Mouse (Mus musculus) natural killer cell, adult 2 months (primary cell): ENCODE results near the gene Tial1.

Source experiments
- DNase-seq, 2 experiments: peaks; one replicate each; pipeline ENCODE4 v3.0.0; 2022; ENCODE audit warnings: low spot score in 2 of 2

The Tial1 gene

GRCm38 (mm10) chr7:128461285-128462215, at the start of gene Tial1:
TSS of gene Tial1 (minus strand) at chr7:128461717.
- DNase-seq = peak; percentile 96 to 97

- DNase-seq = no peak
Measured at GRCm38 (mm10) chr7:128504091-128504490, 42.6 kb upstream of the Tial1 start.

GRCm38 (mm10) chr7:128499801-128500200, 38.3 kb upstream of the Tial1 start:
- DNase-seq = no peak

- DNase-seq = no peak
Measured at GRCm38 (mm10) chr7:128494546-128494945, 33.0 kb upstream of the Tial1 start.

- DNase-seq = no peak
Measured at GRCm38 (mm10) chr7:128488986-128489385, 27.5 kb upstream of the Tial1 start.

GRCm38 (mm10) chr7:128474322-128474721, 12.8 kb upstream of the Tial1 start:
- peak; percentile 19 to 28 for DNase-seq

- no peak for DNase-seq
Measured at GRCm38 (mm10) chr7:128462406-128462805, 889 bp upstream of the Tial1 start.

GRCm38 (mm10) chr7:128460865-128461228, 670 bp downstream of the Tial1 start:
- peak in 1 of 2 experiments; percentile 28 for DNase-seq

- peak; percentile 19 to 43 for DNase-seq
Measured at GRCm38 (mm10) chr7:128460131-128460864, 1.2 kb downstream of the Tial1 start.

GRCm38 (mm10) chr7:128459791-128460130, 1.8 kb downstream of the Tial1 start:
- no peak for DNase-seq

GRCm38 (mm10) chr7:128458011-128458410, 3.5 kb downstream of the Tial1 start:
- DNase-seq = no peak

- no peak for DNase-seq
Measured at GRCm38 (mm10) chr7:128452731-128453130, 8.8 kb downstream of the Tial1 start.

- no peak for DNase-seq
Measured at GRCm38 (mm10) chr7:128440584-128440983, 20.9 kb downstream of the Tial1 start.

- no peak for DNase-seq
Measured at GRCm38 (mm10) chr7:128439251-128439650, 22.3 kb downstream of the Tial1 start.

- DNase-seq = no peak
Measured at GRCm38 (mm10) chr7:128438131-128438530, 23.4 kb downstream of the Tial1 start.

- no peak for DNase-seq
Measured at GRCm38 (mm10) chr7:128433213-128433612, 28.3 kb downstream of the Tial1 start.

- no peak for DNase-seq
Measured at GRCm38 (mm10) chr7:128432574-128432973, 28.9 kb downstream of the Tial1 start.

- no peak for DNase-seq
Measured at GRCm38 (mm10) chr7:128422491-128422890, 39.0 kb downstream of the Tial1 start.

GRCm38 (mm10) chr7:128421701-128422100, 39.8 kb downstream of the Tial1 start:
- no peak for DNase-seq

GRCm38 (mm10) chr7:128419690-128420089, 41.8 kb downstream of the Tial1 start:
- DNase-seq = no peak

GRCm38 (mm10) chr7:128417930-128418779, 43.4 kb downstream of the Tial1 start, which contains the start of gene Rgs10:
TSS of gene Rgs10 (minus strand) at chr7:128418758.
- peak; percentile 7 to 29 for DNase-seq
